Mouse (Mus musculus): ENCODE data around the gene 2310061I04Rik.

- TF ChIP-seq CTCF (IDR thresholded peaks at IDR 0.05; ENCODE audit: borderline replicate concordance, insufficient read depth, low read depth, low read length): no peak
- TF ChIP-seq POLR2A (IDR thresholded peaks at IDR 0.05; ENCODE audit: borderline replicate concordance, insufficient read depth, low read length): no peak
Observed at GRCm38 (mm10) chr17:35874721-35875120, 22.5 kb downstream of the 2310061I04Rik start.
